ENCODE assay signal across 19 mouse cellular contexts in genomic region chr15:49885947-49886346, GRCm38 (mm10).
DNase-seq lines count a peak whose midpoint lies in the region; ATAC-seq and TF ChIP-seq lines count a peak whose summit lies in the region.
"Had no signal": no experiment of that assay in that cellular context is flagged by ENCODE, and none has a peak within 500 bp of the region (broad histone marks: within the 10 kb centered on the region; RNA-seq: fewer than 3 reads in every experiment).

No protein-coding gene starts in this region.

- no peak for TF ChIP-seq CTCF in forebrain, postnatal 0 days (IDR thresholded peaks at IDR 0.05; ENCODE audit: low read depth)
- TF ChIP-seq CTCF in brain, embryonic 14.5 days (IDR thresholded peaks at IDR 0.05; ENCODE audit: borderline replicate concordance, extremely low read depth, insufficient read depth, insufficient read length) = no peak

- no peak for TF ChIP-seq POLR2A in brain, embryonic 14.5 days (IDR thresholded peaks at IDR 0.05; ENCODE audit: borderline replicate concordance, extremely low read depth, insufficient read depth, insufficient read length, poor library complexity, severe bottlenecking)

- no peaks in the 10 kb centered on the region for H3K9me3 ChIP-seq in forebrain, embryonic 13.5 days (replicated peaks)
- H3K9me3 ChIP-seq in forebrain, postnatal 0 days (ENCODE audit: low read length) = no peaks in the 10 kb centered on the region
- H3K9me3 ChIP-seq in liver, embryonic 11.5 days (ENCODE audit: control insufficient read depth, low read length) = no peaks in the 10 kb centered on the region
- no peaks in the 10 kb centered on the region for H3K9me3 ChIP-seq in midbrain, embryonic 16.5 days (replicated peaks; ENCODE audit: control insufficient read depth, low read length, poor library complexity, severe bottlenecking)
- H3K9me3 ChIP-seq in midbrain, embryonic 10.5 days (replicated peaks) = no peaks in the 10 kb centered on the region
- H3K9me3 ChIP-seq in heart, embryonic 11.5 days (replicated peaks; ENCODE audit: control insufficient read depth, low read length) = no peaks in the 10 kb centered on the region
- H3K9me3 ChIP-seq: embryonic facial prominence, embryonic 13.5 days; forebrain, embryonic 12.5 days had no signal

- no peak overlapping the region for H3K27ac ChIP-seq in forebrain, embryonic 13.5 days
- no peak overlapping the region for H3K27ac ChIP-seq in forebrain, postnatal 0 days (ENCODE audit: low read depth, low read length)
- H3K27ac ChIP-seq in liver, embryonic 11.5 days (ENCODE audit: low read depth, low read length) = no peak overlapping the region
- no peak overlapping the region for H3K27ac ChIP-seq in midbrain, embryonic 16.5 days (ENCODE audit: low read length)
- H3K27ac ChIP-seq in midbrain, embryonic 10.5 days (replicated peaks) = no peak overlapping the region
- H3K27ac ChIP-seq in heart, embryonic 11.5 days (ENCODE audit: low read depth, low read length) = no peak overlapping the region
- H3K27ac ChIP-seq: embryonic facial prominence, embryonic 13.5 days; forebrain, embryonic 12.5 days had no signal

- H3K4me2 ChIP-seq in forebrain, embryonic 13.5 days = no peak overlapping the region
- H3K4me2 ChIP-seq in forebrain, postnatal 0 days (ENCODE audit: low read depth) = no peak overlapping the region
- no peak overlapping the region for H3K4me2 ChIP-seq in liver, embryonic 11.5 days
- no peak overlapping the region for H3K4me2 ChIP-seq in midbrain, embryonic 16.5 days (ENCODE audit: low read length)
- no peak overlapping the region for H3K4me2 ChIP-seq in heart, embryonic 11.5 days
- H3K4me2 ChIP-seq: embryonic facial prominence, embryonic 13.5 days; forebrain, embryonic 12.5 days had no signal

- DNase-seq in forebrain, postnatal 0 days = no peak
- no peak for DNase-seq in liver, embryonic 11.5 days (ENCODE audit: low spot score)
- no peak for DNase-seq in liver
- DNase-seq in midbrain, embryonic 10.5 days (ENCODE audit: low spot score) = no peak
- DNase-seq in brain, embryonic 14.5 days (ENCODE audit: low read depth) = peak; percentile 40
- DNase-seq: adrenal gland, adult 2 months; adrenal gland, postnatal 10 days; adrenal gland, postnatal 25 days; cerebellum, adult 11-12 months; cerebellum, adult 2 months; cerebellum, adult 9-10 months; cerebellum, postnatal 10 days; cerebellum, postnatal 25 days had no signal

- no peaks in the 10 kb centered on the region for H3K36me3 ChIP-seq in forebrain, embryonic 13.5 days (ENCODE audit: poor library complexity, severe bottlenecking)
- H3K36me3 ChIP-seq in forebrain, postnatal 0 days (ENCODE audit: insufficient read depth) = no peaks in the 10 kb centered on the region
- H3K36me3 ChIP-seq in liver, embryonic 11.5 days (ENCODE audit: control insufficient read depth, insufficient read depth, low read length) = no peaks in the 10 kb centered on the region
- no peaks in the 10 kb centered on the region for H3K36me3 ChIP-seq in midbrain, embryonic 16.5 days (ENCODE audit: control insufficient read depth, insufficient read depth, low read length)
- H3K36me3 ChIP-seq in midbrain, embryonic 10.5 days = no peaks in the 10 kb centered on the region
- H3K36me3 ChIP-seq in heart, embryonic 11.5 days (ENCODE audit: control insufficient read depth, insufficient read depth, low read length) = no peaks in the 10 kb centered on the region
- H3K36me3 ChIP-seq: embryonic facial prominence, embryonic 13.5 days; forebrain, embryonic 12.5 days had no signal

- ATAC-seq in forebrain, embryonic 13.5 days = peak; percentile 30; the same call in 1 of the 2 replicates
- no peak for ATAC-seq in forebrain, postnatal 0 days
- ATAC-seq in liver, embryonic 11.5 days (replicated peaks; ENCODE audit: low FRiP score) = 0 out of 2 replicates have a peak, but pooled peaks have one; percentile 36
- peak; percentile 51; the same call in 1 of the 2 replicates for ATAC-seq in midbrain, embryonic 16.5 days
- ATAC-seq in heart, embryonic 11.5 days (replicated peaks; ENCODE audit: insufficient number of reproducible peaks, low FRiP score, low TSS enrichment) = no peak
- ATAC-seq: forebrain, embryonic 16.5 days had no signal

- no peaks in the 10 kb centered on the region for H3K4me1 ChIP-seq in forebrain, embryonic 13.5 days
- no peaks in the 10 kb centered on the region for H3K4me1 ChIP-seq in forebrain, postnatal 0 days (ENCODE audit: insufficient read depth)
- no peaks in the 10 kb centered on the region for H3K4me1 ChIP-seq in liver, embryonic 11.5 days (replicated peaks; ENCODE audit: control insufficient read depth, insufficient read depth, low read length)
- no peaks in the 10 kb centered on the region for H3K4me1 ChIP-seq in midbrain, embryonic 16.5 days (ENCODE audit: control insufficient read depth, insufficient read depth, low read length)
- H3K4me1 ChIP-seq in midbrain, embryonic 10.5 days = no peaks in the 10 kb centered on the region
- no peaks in the 10 kb centered on the region for H3K4me1 ChIP-seq in heart, embryonic 11.5 days (ENCODE audit: control insufficient read depth, insufficient read depth, low read length)
- H3K4me1 ChIP-seq: embryonic facial prominence, embryonic 13.5 days; forebrain, embryonic 12.5 days had no signal

- H3K9ac ChIP-seq in forebrain, embryonic 13.5 days = no peak overlapping the region
- H3K9ac ChIP-seq in forebrain, postnatal 0 days = no peak overlapping the region
- no peak overlapping the region for H3K9ac ChIP-seq in liver, embryonic 11.5 days (ENCODE audit: low read depth, low read length)
- no peak overlapping the region for H3K9ac ChIP-seq in midbrain, embryonic 16.5 days (ENCODE audit: low read depth, low read length)
- no peak overlapping the region for H3K9ac ChIP-seq in heart, embryonic 11.5 days (ENCODE audit: low read depth, low read length)
- H3K9ac ChIP-seq: embryonic facial prominence, embryonic 13.5 days; forebrain, embryonic 12.5 days had no signal

- no peaks in the 10 kb centered on the region for H3K27me3 ChIP-seq in forebrain, embryonic 13.5 days
- H3K27me3 ChIP-seq in forebrain, postnatal 0 days (ENCODE audit: insufficient read depth, low read length) = no peaks in the 10 kb centered on the region
- H3K27me3 ChIP-seq in liver, embryonic 11.5 days (replicated peaks; ENCODE audit: control insufficient read depth, insufficient read depth, low read length) = no peaks in the 10 kb centered on the region
- H3K27me3 ChIP-seq in midbrain, embryonic 16.5 days (ENCODE audit: control insufficient read depth, insufficient read depth, low read depth, low read length) = no peaks in the 10 kb centered on the region
- H3K27me3 ChIP-seq in midbrain, embryonic 10.5 days (ENCODE audit: low read depth, poor library complexity, severe bottlenecking) = no peaks in the 10 kb centered on the region
- H3K27me3 ChIP-seq in heart, embryonic 11.5 days (ENCODE audit: control insufficient read depth, insufficient read depth, low read length) = no peaks in the 10 kb centered on the region
- H3K27me3 ChIP-seq: embryonic facial prominence, embryonic 13.5 days; forebrain, embryonic 12.5 days had no signal

- H3K4me3 ChIP-seq in forebrain, embryonic 13.5 days = no peak overlapping the region
- H3K4me3 ChIP-seq in forebrain, postnatal 0 days (ENCODE audit: low read depth, low read length) = no peak overlapping the region
- no peak overlapping the region for H3K4me3 ChIP-seq in liver, embryonic 11.5 days (ENCODE audit: low read depth, low read length)
- no peak overlapping the region for H3K4me3 ChIP-seq in midbrain, embryonic 16.5 days (ENCODE audit: low read depth, low read length)
- no peak overlapping the region for H3K4me3 ChIP-seq in midbrain, embryonic 10.5 days
- no peak overlapping the region for H3K4me3 ChIP-seq in heart, embryonic 11.5 days (ENCODE audit: low read depth, low read length)
- H3K4me3 ChIP-seq: embryonic facial prominence, embryonic 13.5 days; forebrain, embryonic 12.5 days had no signal

Comparison
In these comparisons a context has a peak if more than half of its experiments do, and no peak if none do; other contexts are left out.
1. ATAC-seq: peak in forebrain, embryonic 13.5 days (single experiment), liver, embryonic 11.5 days (single experiment) and midbrain, embryonic 16.5 days (single experiment); none in forebrain, postnatal 0 days (single experiment) and heart, embryonic 11.5 days (single experiment).